Mouse (Mus musculus) heart, embryonic 13.5 days (tissue): ENCODE results near the gene Vhl. TPM values are rescaled to one million over a fixed set of nuclear protein-coding genes. Genes with fewer than 3 reads are reported as not detected.

Experiments
- ATAC-seq: fragments of 200-750 bp; cut with Nextera tagmentation; 2 replicates; pipeline ENCODE4 v1.8.0; 2017; ENCODE audit warnings: moderate TSS enrichment; ENCODE audit not compliant: insufficient number of reproducible peaks, low FRiP score, low TSS enrichment; ENCODE audit errors: extremely low read depth
- H3K27ac ChIP-seq: fragments of 300-500 bp; sonication (generic); replicated peaks from 2 replicates; pipeline ENCODE4 v1.5.1; 2015; ENCODE audit warnings: moderate library complexity, mild to moderate bottlenecking, inconsistent platforms
- H3K27me3 ChIP-seq: fragments of 300-500 bp; sonication (generic); replicated peaks from 2 replicates; pipeline ENCODE4 v1.6.1; 2015; ENCODE audit warnings: mild to moderate bottlenecking, inconsistent platforms
- H3K36me3 ChIP-seq: fragments of 300-500 bp; sonication (generic); 2 replicates; pipeline ENCODE4 v1.6.1; 2015; ENCODE audit warnings: mild to moderate bottlenecking, inconsistent platforms
- H3K4me1 ChIP-seq: fragments of 300-500 bp; sonication (generic); 2 replicates; pipeline ENCODE4 v1.6.1; 2015; ENCODE audit warnings: inconsistent platforms
- H3K4me2 ChIP-seq: fragments of 300-500 bp; sonication (generic); 2 replicates; pipeline ENCODE4 v1.6.1; 2015; ENCODE audit warnings: inconsistent platforms, mild to moderate bottlenecking, moderate library complexity
- H3K4me3 ChIP-seq: fragments of 300-500 bp; sonication (generic); 2 replicates; pipeline ENCODE4 v1.5.1; 2015; ENCODE audit warnings: moderate library complexity, mild to moderate bottlenecking, inconsistent platforms
- H3K9ac ChIP-seq: fragments of 300-500 bp; sonication (generic); 2 replicates; pipeline ENCODE4 v1.6.1; 2015; ENCODE audit warnings: inconsistent platforms, mild to moderate bottlenecking, moderate library complexity
- H3K9me3 ChIP-seq: fragments of 300-500 bp; sonication (generic); 2 replicates; pipeline ENCODE4 v1.6.1; 2016; ENCODE audit warnings: inconsistent platforms
- WGBS: fragments of 180-500 bp; shearing (Covaris S2); methylation state at CpG from one replicate; pipeline ENCODE4 v1.1.7; 2015; ENCODE audit warnings: mixed read lengths; 5-methylcytosine and 5-hydroxymethylcytosine counted together
- polyA plus RNA-seq: library from polyadenylated mRNA; unstranded; fragments of >200 nt; fragmentation: Nextera tagmentation; extraction: Ambion mirVana; gene quantifications from 2 replicates; pipeline ENCODE4 v1.2.1, GENCODE M21; 2015

Gene Vhl
- polyA plus RNA-seq = 24.2 and 28.9 TPM in 2 replicates

DNA sequence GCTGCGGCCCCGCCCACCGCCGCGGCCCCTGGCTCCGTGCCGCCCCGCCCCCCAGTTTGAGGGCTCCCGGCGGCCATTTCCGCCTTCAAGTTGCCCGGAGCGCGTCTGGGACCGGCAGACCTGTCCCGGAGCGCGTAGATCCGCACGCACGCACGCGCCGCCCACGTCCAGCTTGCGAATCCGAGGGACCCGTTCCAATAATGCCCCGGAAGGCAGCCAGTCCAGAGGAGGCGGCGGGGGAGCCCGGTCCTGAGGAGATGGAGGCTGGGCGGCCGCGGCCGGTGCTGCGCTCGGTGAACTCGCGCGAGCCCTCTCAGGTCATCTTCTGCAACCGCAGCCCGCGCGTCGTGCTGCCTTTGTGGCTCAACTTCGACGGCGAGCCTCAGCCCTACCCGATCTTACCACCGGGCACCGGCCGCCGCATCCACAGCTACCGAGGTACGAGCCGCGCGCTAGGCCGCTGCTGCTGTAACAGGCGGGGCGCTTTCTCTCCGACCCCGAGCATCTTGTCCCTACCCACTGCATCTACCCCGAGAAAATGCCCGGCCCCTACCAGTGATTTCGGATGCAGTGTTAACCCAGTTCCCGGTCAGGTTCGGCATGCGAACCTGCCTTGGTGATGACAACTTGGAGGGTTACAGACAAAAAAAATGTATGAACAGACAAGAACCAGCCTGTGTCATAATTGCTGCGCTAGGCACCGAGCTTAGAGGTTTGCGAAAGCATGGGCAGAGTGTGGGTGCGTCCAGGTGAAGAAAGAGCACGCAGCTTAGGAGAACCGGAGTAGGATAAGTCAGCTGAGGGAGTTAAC lies at the start of gene Vhl:
Gene Vhl, plus strand, starts transcription at position 19 of the 811 bp plus-strand sequence.
- Histone ChIP-seq H3K36me3 (peaks cover 22% of the 10 kb centered on the region), H3K4me1 (peaks cover 26% of the 10 kb centered on the region), H3K4me3 (peak within 1 kb of the TSS; percentile 82), H3K9me3 (no peaks in the 10 kb centered on the region), H3K4me2 (peak within 1 kb of the TSS; percentile 93), H3K27ac (peak within 1 kb of the TSS; percentile 89), H3K9ac (peak within 1 kb of the TSS; percentile 86), H3K27me3 (no peaks in the 10 kb centered on the region)
- peak; percentile 84 for ATAC-seq
- WGBS = under 1% methylated on average over 74 of the region's 76 CpGs

DNA sequence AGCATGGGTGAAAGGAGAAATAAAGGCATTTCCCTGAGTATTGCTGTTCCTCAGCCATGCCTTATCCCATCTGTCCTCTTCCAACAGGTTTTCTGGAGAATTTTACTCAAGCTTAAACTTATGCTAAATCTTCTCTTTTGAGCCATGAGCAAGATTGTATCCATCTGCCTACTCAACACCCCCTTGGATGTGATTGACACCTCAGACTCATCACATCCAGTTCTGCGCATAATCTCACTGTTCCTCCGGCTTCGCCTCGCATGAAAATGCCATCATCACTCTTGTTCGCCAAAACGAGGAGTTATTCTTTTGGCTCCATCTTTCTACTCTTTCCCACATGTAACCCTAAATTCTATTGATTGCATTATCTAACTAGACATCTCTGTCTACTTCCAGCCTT lies 47.7 kb upstream of the Vhl start:
- no peak overlapping the region for H3K4me3 ChIP-seq
- H3K4me1 ChIP-seq = no peaks in the 10 kb centered on the region
- no peak overlapping the region for H3K4me2 ChIP-seq
- 95% methylated on average over 6 of the region's 6 CpGs for WGBS
- H3K9me3 ChIP-seq = no peaks in the 10 kb centered on the region
- no peak for ATAC-seq
- H3K9ac ChIP-seq = no peak overlapping the region
- no peak overlapping the region for H3K27ac ChIP-seq
- peaks cover 61% of the 10 kb centered on the region for H3K36me3 ChIP-seq
- H3K27me3 ChIP-seq = no peaks in the 10 kb centered on the region

DNA sequence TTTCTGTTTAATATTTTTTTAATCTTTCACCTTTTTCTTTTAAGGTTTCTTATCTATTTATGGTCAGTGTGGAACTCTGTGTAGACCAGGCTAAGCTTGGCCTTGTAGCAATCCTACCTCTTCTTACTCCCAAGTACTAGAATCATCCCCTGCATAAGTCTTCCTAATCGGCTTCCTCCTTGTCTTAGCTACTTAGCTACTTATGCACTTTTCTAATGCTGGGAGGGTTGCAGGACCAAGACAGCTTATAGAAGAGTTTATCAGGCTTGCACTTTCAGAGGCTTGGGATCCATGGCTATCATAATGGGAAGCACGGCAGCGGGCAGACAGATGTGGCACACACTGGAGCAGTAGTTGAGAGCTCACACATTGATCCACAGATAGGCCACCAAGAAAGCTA lies 44.5 kb upstream of the Vhl start:
- H3K9me3 ChIP-seq = no peaks in the 10 kb centered on the region
- H3K27ac ChIP-seq = no peak overlapping the region
- 87% methylated on average over 3 of the region's 3 CpGs for WGBS
- peaks cover 59% of the 10 kb centered on the region for H3K36me3 ChIP-seq
- H3K4me2 ChIP-seq = no peak overlapping the region
- ATAC-seq = no peak
- H3K4me3 ChIP-seq = no peak overlapping the region
- no peaks in the 10 kb centered on the region for H3K27me3 ChIP-seq
- no peak overlapping the region for H3K9ac ChIP-seq
- no peaks in the 10 kb centered on the region for H3K4me1 ChIP-seq

DNA sequence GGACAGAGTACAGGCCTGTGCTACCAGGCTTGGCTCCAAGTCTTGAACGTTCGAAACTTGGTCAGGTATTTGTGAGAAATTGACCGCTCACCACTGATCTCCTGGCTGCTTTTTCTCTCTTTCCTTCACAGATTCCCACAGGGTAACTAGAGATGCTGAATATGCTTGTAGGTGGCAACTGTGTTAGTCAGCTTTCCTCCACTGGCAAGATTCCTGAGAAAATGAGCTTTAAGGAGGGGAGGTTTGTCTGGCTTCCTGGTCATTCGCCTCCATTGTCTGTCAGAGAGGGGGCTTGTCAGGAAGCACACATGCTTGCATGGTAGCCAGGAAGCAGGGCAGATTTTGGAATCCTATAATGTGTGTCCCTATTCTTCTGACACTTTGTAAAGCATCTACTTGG lies 40.7 kb upstream of the Vhl start:
- ATAC-seq = no peak
- no peak overlapping the region for H3K4me2 ChIP-seq
- H3K36me3 ChIP-seq = peaks cover 36% of the 10 kb centered on the region
- no peak overlapping the region for H3K4me3 ChIP-seq
- H3K9me3 ChIP-seq = no peaks in the 10 kb centered on the region
- H3K27ac ChIP-seq = no peak overlapping the region
- H3K9ac ChIP-seq = no peak overlapping the region
- no peaks in the 10 kb centered on the region for H3K27me3 ChIP-seq
- 79% methylated on average over 4 of the region's 4 CpGs for WGBS
- no peaks in the 10 kb centered on the region for H3K4me1 ChIP-seq

DNA sequence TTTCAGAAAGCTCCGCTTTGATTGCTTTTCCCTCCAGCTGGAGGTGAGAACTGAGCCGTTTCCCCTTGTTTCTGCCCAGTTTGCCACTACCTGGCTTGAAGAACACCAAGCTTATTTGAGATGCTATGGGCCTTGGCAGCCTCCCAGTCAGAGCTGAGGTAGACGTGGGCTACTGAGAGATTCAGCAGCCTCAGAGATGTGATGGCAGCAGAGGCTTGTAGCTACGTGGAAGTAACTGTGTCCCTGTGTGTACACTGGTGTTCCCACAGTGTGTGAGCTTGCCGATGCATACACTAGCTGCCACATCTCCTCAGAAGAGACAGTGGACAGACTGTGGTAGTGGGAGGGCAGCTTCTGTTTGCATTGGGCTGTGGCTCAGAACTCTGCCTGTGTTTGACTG lies 38.7 kb upstream of the Vhl start:
- WGBS = 90% methylated on average over 5 of the region's 5 CpGs
- Histone ChIP-seq H3K4me3 (no peak overlapping the region), H3K4me2 (no peak overlapping the region), H3K9me3 (no peaks in the 10 kb centered on the region), H3K36me3 (peaks cover 34% of the 10 kb centered on the region), H3K27ac (no peak overlapping the region), H3K4me1 (no peaks in the 10 kb centered on the region), H3K9ac (no peak overlapping the region), H3K27me3 (no peaks in the 10 kb centered on the region)
- no peak for ATAC-seq

DNA sequence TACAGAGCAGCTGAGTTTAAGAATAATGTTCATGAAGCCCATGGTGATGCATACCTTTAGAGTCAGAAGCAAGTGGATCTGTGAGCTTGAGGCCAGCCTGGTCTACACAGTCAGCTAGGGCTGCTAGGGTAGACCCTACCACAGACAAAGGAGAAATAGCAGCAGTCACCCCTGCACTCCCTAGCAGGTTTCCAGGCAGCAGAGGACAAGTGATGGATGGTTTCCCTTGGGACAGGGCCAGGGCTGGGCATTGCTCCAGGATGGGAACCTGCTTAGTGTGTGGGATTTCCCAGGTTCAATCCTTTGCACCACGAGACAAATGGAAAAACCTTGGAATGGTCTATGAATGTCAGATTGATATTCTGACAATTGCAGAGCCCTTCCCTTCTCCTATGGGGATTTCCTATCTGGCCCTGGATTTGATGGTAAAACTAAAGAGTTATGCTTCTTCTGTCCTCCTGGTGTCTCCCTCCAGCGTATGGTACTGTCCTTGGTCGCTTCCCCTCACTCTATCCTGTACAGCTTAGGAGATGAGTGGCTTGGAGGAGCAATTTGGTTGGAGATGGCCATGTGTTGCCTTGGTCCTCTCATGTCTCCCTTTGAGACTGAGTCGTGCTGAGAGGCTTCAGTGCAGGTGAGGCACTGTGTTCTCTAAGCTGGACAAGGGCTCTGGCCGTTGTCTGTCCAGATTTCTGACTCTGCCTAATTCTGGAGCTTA lies 37.1 kb upstream of the Vhl start:
- Histone ChIP-seq H3K27ac (no peak overlapping the region), H3K4me3 (no peak overlapping the region), H3K27me3 (no peaks in the 10 kb centered on the region), H3K9ac (no peak overlapping the region), H3K4me2 (no peak overlapping the region), H3K36me3 (peaks cover 30% of the 10 kb centered on the region), H3K9me3 (no peaks in the 10 kb centered on the region), H3K4me1 (no peaks in the 10 kb centered on the region)
- 63% methylated on average over 5 of the region's 5 CpGs for WGBS
- 0 out of 2 replicates have a peak, but pooled peaks have one; percentile 54 for ATAC-seq

DNA sequence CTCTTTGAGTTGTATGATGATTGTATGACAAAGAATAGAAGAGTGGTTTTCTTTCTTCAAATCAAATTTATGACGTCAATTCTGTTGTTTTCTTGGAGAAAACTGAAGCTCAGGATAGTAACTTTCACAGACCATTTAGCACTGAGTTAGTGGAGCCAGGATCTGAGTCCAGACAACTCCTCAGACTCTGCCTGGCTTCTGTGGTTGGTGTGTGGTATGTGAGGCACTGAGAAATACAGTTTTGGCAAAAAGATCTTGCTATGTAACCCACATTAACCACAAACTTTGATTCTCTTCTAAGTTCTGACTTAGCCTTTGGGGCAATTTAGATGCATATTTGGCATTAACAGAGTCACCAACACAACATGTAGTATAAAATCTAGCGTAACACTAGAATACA lies 31.1 kb upstream of the Vhl start:
- no peak overlapping the region for H3K9ac ChIP-seq
- H3K27me3 ChIP-seq = no peaks in the 10 kb centered on the region
- H3K36me3 ChIP-seq = peaks cover 20% of the 10 kb centered on the region
- no peak for ATAC-seq
- H3K4me1 ChIP-seq = no peaks in the 10 kb centered on the region
- H3K4me2 ChIP-seq = no peak overlapping the region
- no peak overlapping the region for H3K4me3 ChIP-seq
- no peaks in the 10 kb centered on the region for H3K9me3 ChIP-seq
- H3K27ac ChIP-seq = no peak overlapping the region
- WGBS = 86% methylated on average over 2 of the region's 2 CpGs

DNA sequence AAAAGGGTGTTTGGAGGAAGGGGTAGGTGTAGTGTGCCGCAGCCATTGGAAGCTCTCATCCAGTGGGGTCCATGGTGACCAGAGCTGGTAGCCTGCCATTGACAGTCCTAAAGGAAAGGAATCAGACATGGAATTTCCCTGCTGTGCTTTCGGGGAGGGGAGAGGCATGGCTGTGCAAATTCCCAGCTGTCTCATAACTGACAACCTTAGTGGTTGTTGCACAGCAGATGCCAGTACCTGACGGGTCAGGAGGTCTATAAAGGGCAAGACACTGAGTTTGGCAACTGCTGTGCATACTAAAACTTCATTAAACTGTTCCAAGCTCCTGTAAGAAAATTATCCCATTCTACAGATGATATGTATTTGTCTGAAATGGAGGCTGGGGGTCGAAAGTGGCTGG lies 25.8 kb upstream of the Vhl start:
- Histone ChIP-seq H3K9ac (no peak overlapping the region), H3K9me3 (no peaks in the 10 kb centered on the region), H3K4me2 (no peak overlapping the region), H3K4me1 (peaks cover 10% of the 10 kb centered on the region), H3K36me3 (peaks cover 15% of the 10 kb centered on the region; the same call in 1 of the 2 replicates), H3K27ac (no peak overlapping the region), H3K4me3 (no peak overlapping the region), H3K27me3 (no peaks in the 10 kb centered on the region)
- 88% methylated on average over 4 of the region's 4 CpGs for WGBS
- ATAC-seq = no peak

DNA sequence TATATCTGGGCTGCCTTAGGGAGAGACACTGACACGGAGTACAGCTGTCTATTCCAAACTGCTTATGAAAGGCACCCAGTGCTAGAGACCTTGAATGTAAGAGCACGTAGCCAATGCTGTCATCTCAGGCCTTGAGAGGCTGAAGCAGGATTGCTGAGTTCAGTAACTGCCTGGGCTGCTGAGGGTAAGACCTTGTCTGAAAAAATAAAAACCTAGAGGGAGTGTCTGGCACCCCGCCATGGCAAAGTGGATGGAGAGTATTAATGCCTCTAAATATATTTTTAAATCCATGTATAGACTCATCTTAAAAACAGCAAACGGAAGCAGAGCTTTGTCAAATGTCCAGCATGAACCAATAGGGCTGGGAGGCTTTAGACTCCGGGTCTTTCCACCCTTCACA lies 23.9 kb upstream of the Vhl start:
- Histone ChIP-seq H3K36me3 (peaks cover 15% of the 10 kb centered on the region; the same call in 1 of the 2 replicates), H3K27ac (no peak overlapping the region), H3K9ac (no peak overlapping the region), H3K9me3 (no peaks in the 10 kb centered on the region), H3K27me3 (no peaks in the 10 kb centered on the region), H3K4me3 (no peak overlapping the region), H3K4me2 (no peak overlapping the region), H3K4me1 (peaks cover 13% of the 10 kb centered on the region)
- 76% methylated on average over 5 of the region's 5 CpGs for WGBS
- ATAC-seq = no peak

DNA sequence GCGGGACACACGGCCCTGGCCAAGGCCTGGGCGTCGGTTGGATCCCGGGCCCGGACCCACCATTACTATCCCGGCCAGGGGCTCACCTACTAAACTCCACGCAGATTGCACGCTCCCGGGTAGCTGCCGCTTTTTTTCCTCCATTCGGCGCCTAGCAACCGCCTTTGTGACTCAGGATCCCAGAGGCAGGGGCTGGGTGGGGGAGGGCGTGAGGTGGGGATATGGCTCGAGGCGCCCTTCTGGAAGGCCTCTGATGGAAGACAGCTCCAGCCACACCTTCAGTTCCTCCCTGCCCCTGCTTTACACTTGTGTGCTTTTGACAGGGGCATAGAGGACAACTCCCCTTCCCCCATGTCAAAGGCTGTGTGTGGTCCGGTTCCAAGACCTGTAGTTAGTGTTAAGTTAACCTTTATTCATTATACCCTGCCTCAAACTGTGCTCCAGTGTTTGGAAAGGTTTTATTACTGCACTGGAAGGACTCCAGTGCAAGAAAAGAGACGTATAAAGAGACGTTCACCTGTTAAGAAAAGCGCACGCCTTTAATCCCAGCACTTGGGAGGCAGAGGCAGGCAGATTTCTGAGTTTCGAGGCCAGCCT lies 23.1 kb upstream of the Vhl start, which contains the start of gene Fancd2os:
Gene Fancd2os, minus strand, starts transcription at position 173 of the 597 bp plus-strand sequence.
- H3K4me2 ChIP-seq = 0 out of 2 replicates have a peak within 1 kb of the TSS, but pooled peaks have one; percentile 3
- no peaks in the 10 kb centered on the region for H3K27me3 ChIP-seq
- H3K27ac ChIP-seq = no peak within 1 kb of the TSS
- no peak for ATAC-seq
- peaks cover 18% of the 10 kb centered on the region for H3K4me1 ChIP-seq
- no peak within 1 kb of the TSS for H3K9ac ChIP-seq
- peaks cover 15% of the 10 kb centered on the region; the same call in 1 of the 2 replicates for H3K36me3 ChIP-seq
- H3K4me3 ChIP-seq = no peak within 1 kb of the TSS
- no peaks in the 10 kb centered on the region for H3K9me3 ChIP-seq
- WGBS = 45% methylated on average over 23 of the region's 23 CpGs

DNA sequence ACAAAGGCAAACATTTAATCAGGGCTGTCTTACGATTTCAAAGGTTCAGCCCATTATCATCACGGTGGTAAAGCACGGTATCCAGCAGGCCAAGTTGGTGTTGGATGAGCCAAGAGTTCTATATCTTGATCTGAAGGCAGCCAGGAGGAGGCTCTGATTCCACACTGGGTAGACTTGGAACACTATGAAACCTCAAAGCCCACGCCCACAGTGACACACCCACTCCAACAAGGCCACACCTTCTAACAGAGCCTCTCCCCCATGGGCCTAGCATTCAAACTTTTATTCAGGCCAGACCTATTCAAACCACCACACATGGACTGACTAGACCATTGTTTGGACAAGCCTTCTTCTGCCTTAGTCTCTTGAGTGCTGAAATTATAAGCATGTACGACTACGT lies 20.9 kb upstream of the Vhl start:
- 90% methylated on average over 6 of the region's 6 CpGs for WGBS
- Histone ChIP-seq H3K27me3 (no peaks in the 10 kb centered on the region), H3K4me1 (peaks cover 30% of the 10 kb centered on the region), H3K4me3 (no peak overlapping the region), H3K9ac (no peak overlapping the region), H3K27ac (no peak overlapping the region), H3K36me3 (peaks cover 16% of the 10 kb centered on the region; the same call in 1 of the 2 replicates), H3K9me3 (no peaks in the 10 kb centered on the region), H3K4me2 (no peak overlapping the region)
- no peak for ATAC-seq
